Mouse (Mus musculus): ENCODE measurements around the gene Ctsw. TPM values are rescaled to one million over a fixed set of nuclear protein-coding genes. Genes with fewer than 3 reads are reported as not detected.
"Not testable (repeated sequence)": the region's sequence is repeated elsewhere in the genome, so short reads cannot be mapped to it uniquely, and the experiment has no call there.

Ctsw gene
- polyA plus RNA-seq, 1 experiment from 2014 or later = 0.82 TPM

DNA sequence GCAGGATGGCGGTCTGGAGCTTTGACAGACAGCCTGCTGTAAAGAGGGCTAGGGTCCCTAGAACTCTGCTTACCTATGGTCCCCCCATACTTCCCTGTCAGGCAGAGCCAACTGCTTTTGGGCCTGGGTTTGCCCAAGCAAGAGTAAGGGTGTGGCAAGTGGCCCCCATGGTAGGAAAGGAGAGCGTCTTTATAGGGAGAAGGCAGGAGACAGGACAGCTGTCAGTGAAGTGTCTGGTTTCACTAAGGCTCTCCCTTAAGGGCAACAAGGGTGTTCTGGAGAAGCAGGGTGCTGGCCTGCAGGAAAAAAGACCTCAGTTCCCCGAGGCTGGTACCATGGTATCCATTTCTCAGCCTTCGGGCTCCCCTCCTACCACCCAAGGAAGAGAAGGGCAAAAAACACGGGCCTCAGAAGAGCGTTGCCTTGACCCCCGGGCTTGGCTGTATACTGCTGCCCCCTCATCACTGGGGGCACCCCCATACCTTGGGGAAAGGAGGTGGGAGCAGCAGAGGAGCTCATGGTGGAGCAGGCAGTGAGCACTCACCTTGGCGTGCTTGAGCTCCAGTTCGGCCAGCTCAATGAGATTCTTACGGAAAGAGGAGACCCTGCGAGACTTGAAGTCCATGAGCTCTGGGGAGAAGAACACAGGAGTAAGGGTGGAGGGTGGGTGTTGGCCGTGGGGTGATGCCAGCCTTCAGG, 27.2 kb upstream of the Ctsw start:
- H3K9ac ChIP-seq = no peak overlapping the region
- H3K9me3 ChIP-seq = no peaks in the 10 kb centered on the region
- H3K27ac ChIP-seq = no peak overlapping the region; the same call in 1 of the 2 replicates
- H3K4me3 ChIP-seq = no peak overlapping the region
- H3K36me3 ChIP-seq = peaks cover 49% of the 10 kb centered on the region
- peaks cover 10% of the 10 kb centered on the region for H3K4me1 ChIP-seq
- WGBS = 79% methylated on average over 12 of the region's 12 CpGs
- ATAC-seq (ENCODE audit: insufficient number of reproducible peaks, low FRiP score, low TSS enrichment, low read depth) = no peak
- H3K27me3 ChIP-seq = no peaks in the 10 kb centered on the region
- H3K4me2 ChIP-seq = no peak overlapping the region

DNA sequence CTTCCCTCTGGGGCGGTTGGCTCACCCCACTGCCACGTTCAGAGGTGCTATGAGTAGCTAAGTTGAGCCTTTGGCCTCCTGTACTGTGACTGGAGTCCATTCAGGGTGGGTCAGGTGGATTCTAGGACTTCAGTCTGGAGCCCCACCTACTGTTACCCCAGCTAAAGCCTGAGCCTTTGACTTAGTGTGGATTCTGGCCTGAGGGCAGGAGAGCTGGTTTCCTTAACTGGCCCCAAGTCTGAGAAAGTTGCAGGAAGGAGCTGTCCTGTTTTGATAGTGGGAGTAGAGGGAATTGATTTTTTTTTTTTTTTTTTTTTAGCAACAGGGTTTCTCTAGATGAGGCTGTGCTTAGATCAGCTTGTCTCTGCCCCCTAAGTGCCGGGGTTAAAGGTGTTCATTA, 26.0 kb upstream of the Ctsw start:
- H3K27ac ChIP-seq = no peak overlapping the region
- H3K9ac ChIP-seq = no peak overlapping the region
- ATAC-seq (ENCODE audit: insufficient number of reproducible peaks, low FRiP score, low TSS enrichment, low read depth) = no peak
- no peaks in the 10 kb centered on the region for H3K9me3 ChIP-seq
- H3K4me2 ChIP-seq = no peak overlapping the region
- H3K27me3 ChIP-seq = no peaks in the 10 kb centered on the region
- peaks cover 17% of the 10 kb centered on the region for H3K4me1 ChIP-seq
- H3K36me3 ChIP-seq = peaks cover 49% of the 10 kb centered on the region
- no peak overlapping the region for H3K4me3 ChIP-seq
- 79% methylated on average over 3 of the region's 3 CpGs for WGBS

DNA sequence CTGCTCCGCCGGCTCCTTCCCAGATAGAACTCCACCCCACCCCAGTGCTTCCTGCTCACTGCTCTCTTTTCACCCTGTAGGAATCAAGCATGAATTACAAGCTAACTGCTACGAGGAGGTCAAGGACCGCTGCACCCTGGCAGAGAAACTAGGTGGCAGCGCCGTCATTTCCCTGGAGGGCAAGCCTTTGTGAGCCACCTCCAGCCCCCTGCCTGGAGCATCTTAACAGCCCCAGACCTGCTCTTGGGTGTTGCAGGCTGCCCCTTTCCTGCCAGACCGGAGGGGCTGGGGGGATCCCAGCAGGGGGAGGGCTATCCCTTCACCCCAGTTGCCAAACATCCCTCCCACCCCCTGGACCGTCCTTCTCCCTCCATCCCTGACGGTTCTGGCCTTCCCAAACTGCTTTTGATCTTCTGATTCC, 25.0 kb upstream of the Ctsw start:
- 68% methylated on average over 9 of the region's 9 CpGs for WGBS
- H3K4me2 ChIP-seq = not testable (repeated sequence)

DNA sequence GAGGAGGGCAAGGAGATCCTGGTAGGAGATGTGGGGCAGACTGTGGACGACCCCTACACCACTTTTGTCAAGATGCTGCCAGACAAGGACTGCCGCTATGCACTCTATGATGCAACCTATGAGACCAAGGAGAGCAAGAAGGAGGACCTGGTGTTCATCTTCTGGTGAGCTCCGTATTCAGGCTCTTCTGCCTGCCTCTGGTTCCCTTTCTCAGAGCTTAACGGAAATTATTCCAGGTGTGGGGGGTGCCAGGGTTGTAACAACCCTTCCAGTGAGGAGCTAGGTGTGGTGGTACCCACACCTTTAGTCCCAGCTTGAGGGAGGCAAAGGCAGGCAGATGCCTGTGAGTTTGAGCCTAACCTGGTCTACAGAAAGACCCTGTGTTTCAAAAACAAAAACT, 24.3 kb upstream of the Ctsw start:
- Histone ChIP-seq H3K4me2 (no peak overlapping the region), H3K27me3 (no peaks in the 10 kb centered on the region), H3K27ac (no peak overlapping the region), H3K36me3 (peaks cover 48% of the 10 kb centered on the region), H3K4me1 (peaks cover 24% of the 10 kb centered on the region), H3K9me3 (no peaks in the 10 kb centered on the region), H3K9ac (no peak overlapping the region), H3K4me3 (no peak overlapping the region)
- ATAC-seq (ENCODE audit: insufficient number of reproducible peaks, low FRiP score, low TSS enrichment, low read depth) = no peak
- 82% methylated on average over 4 of the region's 4 CpGs for WGBS

More for the DNA sequence above, 25.0 kb upstream of the Ctsw start:
- not testable (repeated sequence) for H3K27ac ChIP-seq; H3K27me3 ChIP-seq; H3K4me3 ChIP-seq; ATAC-seq (ENCODE audit: insufficient number of reproducible peaks, low FRiP score, low TSS enrichment, low read depth); H3K9ac ChIP-seq; H3K9me3 ChIP-seq
- H3K4me1 ChIP-seq = peaks cover 24% of the 10 kb centered on the region
- peaks cover 49% of the 10 kb centered on the region for H3K36me3 ChIP-seq

DNA sequence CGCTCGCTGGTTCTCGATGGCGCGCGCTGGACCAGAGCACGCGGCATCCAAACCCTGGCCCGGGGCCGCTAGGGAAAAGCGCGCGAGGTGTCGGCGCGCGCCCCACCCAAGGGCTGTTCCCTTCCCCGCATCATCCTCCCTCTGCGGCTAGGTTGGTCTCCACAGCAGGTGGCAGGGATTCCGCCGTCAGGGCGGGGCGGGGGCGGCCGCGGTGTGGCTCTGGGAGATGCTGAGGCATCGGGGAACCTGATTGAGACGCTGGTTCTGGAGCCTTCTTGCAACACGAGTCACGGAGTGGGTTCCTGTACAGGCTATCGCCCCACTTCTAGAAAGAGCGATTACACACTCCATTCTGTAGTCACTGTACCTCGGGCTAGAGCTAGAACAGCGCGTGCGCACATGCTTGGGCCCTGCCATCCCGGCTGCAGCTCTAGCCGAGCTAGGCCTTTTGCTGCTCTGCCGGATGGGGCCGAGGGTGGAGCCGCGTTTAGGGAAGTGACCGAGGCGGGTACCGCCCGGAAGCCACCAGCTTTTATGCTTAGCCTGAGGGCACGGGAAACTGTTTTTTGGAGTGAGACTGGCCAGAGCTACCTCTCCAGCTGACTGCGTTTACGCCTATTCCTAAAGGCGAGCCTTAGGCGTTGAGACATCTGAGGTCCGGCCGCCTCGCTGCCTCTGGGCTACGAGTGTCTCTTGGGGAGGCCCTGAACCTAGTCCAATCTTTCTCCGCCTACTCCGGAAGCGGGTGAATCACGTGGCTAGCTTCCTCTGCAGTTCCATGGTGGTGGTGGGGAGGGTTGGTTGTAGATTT, 22.8 kb upstream of the Ctsw start:
- peak overlapping the region; percentile 63 for H3K4me2 ChIP-seq
- H3K36me3 ChIP-seq = peaks cover 35% of the 10 kb centered on the region
- H3K27me3 ChIP-seq = no peaks in the 10 kb centered on the region
- WGBS = under 1% methylated on average over 59 of the region's 59 CpGs
- H3K9ac ChIP-seq = peak overlapping the region; percentile 87
- no peaks in the 10 kb centered on the region for H3K9me3 ChIP-seq
- ATAC-seq (ENCODE audit: insufficient number of reproducible peaks, low FRiP score, low TSS enrichment, low read depth) = 0 out of 2 replicates have a peak, but pooled peaks have one; percentile 13
- peak overlapping the region; percentile 99 for H3K4me3 ChIP-seq
- peaks cover 39% of the 10 kb centered on the region for H3K4me1 ChIP-seq
- peak overlapping the region; percentile 99 for H3K27ac ChIP-seq

DNA sequence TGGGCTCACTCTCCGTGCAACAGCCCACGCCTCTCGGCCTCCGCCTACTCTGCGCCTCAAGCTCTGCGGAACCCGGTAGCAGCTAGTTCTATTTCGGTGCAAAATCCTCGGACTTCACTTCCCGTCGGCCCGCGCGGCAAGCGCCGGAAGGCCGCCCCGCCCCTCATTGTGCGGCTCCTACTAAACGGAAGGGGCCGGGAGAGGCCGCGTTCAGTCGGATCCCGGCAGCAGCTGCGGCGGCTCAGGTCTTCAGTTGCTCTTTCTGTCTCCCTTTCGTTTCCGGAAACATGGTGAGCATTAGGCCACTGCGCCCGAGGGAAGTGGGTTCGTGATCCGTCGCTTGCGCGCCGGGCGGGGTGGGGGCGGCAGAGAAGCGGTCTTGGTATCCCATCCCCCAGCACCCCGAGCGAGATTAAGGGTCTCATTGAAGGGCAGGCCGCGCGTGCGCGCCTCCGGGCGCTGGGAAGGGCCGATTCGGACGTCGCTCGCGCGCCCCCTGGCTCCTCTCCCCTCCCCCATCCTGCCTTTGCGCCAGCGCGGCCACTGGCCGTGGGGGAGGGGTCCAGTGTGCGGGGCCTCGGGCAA, 22.1 kb upstream of the Ctsw start, which contains the start of gene Cfl1:
Cfl1 (plus strand) TSS at position 143 of the 585 bp plus-strand sequence.
- under 1% methylated on average over 62 of the region's 62 CpGs for WGBS
- Histone ChIP-seq H3K9me3 (no peaks in the 10 kb centered on the region), H3K4me3 (peak within 1 kb of the TSS; percentile 99), H3K27me3 (no peaks in the 10 kb centered on the region), H3K9ac (peak within 1 kb of the TSS; percentile 87), H3K27ac (peak within 1 kb of the TSS; percentile 99), H3K36me3 (peaks cover 35% of the 10 kb centered on the region), H3K4me1 (peaks cover 44% of the 10 kb centered on the region), H3K4me2 (peak within 1 kb of the TSS; percentile 70)
- ATAC-seq (ENCODE audit: insufficient number of reproducible peaks, low FRiP score, low TSS enrichment, low read depth) = peak; percentile 75

DNA sequence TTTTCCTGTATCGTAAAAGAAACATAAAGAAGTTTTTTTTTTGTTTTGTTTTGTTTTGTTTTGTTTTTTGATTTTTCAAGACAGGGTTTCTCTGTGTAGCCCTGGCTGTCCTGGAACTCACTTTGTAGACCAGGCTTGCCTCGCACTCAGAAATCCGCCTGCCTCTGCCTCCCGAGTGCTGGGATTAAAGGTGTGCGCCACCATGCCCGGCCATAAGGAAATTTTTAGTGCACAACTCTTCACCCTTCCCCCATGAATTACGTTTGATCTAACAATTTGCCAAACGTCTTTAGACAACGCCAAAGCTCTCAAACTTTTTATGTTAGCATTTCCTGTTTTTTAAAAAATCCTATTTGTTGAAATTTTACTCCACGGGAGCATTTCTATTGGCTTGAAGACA, 21.4 kb upstream of the Ctsw start:
- not testable (repeated sequence) for ATAC-seq (ENCODE audit: insufficient number of reproducible peaks, low FRiP score, low TSS enrichment, low read depth); H3K9me3 ChIP-seq; H3K27me3 ChIP-seq; H3K9ac ChIP-seq
- H3K4me3 ChIP-seq = peak overlapping the region; percentile 99
- peaks cover 38% of the 10 kb centered on the region for H3K36me3 ChIP-seq
- WGBS = 38% methylated on average over 10 of the region's 10 CpGs
- peaks cover 44% of the 10 kb centered on the region for H3K4me1 ChIP-seq
- H3K27ac ChIP-seq = peak overlapping the region; percentile 99
- H3K4me2 ChIP-seq = peak overlapping the region; percentile 70

DNA sequence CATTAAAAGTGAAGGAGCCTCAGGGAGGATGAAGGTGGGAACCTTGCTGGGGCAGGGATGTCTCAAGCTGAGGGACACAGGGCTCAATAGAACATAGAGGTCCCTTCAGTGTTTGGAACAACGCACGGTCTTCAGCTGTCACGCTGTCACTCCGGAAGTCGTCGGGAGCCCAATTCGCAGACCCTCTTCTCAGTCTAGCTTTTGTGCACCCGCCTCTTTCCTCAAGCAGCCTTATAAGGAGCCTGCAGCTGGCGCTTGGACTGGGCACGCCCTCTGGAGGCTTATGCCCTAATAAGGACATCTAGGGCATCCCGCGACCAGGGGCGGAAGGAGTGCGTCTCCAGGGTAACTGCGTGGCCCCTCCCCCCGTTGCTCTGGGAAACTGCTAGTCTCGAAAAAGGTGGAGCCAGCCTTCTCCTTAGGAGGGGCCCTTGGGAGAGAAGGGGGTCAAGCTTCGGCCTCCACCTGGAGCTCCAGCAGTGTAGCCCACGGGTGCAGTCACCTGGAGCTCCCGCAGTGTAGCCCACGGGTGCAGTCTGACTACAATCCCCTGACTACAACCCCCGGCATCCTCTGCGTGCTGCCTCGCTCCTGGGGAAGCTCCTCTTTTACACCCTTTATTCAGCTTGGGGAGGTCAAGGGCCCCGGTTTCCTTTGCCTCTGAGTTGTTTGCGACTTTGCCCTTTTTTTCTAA, 20.7 kb upstream of the Ctsw start:
- Histone ChIP-seq H3K27ac (peak overlapping the region; percentile 97), H3K36me3 (peaks cover 38% of the 10 kb centered on the region), H3K9ac (peak overlapping the region; percentile 21; the same call in 1 of the 2 replicates), H3K9me3 (no peaks in the 10 kb centered on the region), H3K4me1 (peaks cover 44% of the 10 kb centered on the region), H3K4me2 (peak overlapping the region; percentile 70), H3K4me3 (peak overlapping the region; percentile 50), H3K27me3 (no peaks in the 10 kb centered on the region)
- under 1% methylated on average over 26 of the region's 26 CpGs for WGBS
- ATAC-seq (ENCODE audit: insufficient number of reproducible peaks, low FRiP score, low TSS enrichment, low read depth) = peak; percentile 84

DNA sequence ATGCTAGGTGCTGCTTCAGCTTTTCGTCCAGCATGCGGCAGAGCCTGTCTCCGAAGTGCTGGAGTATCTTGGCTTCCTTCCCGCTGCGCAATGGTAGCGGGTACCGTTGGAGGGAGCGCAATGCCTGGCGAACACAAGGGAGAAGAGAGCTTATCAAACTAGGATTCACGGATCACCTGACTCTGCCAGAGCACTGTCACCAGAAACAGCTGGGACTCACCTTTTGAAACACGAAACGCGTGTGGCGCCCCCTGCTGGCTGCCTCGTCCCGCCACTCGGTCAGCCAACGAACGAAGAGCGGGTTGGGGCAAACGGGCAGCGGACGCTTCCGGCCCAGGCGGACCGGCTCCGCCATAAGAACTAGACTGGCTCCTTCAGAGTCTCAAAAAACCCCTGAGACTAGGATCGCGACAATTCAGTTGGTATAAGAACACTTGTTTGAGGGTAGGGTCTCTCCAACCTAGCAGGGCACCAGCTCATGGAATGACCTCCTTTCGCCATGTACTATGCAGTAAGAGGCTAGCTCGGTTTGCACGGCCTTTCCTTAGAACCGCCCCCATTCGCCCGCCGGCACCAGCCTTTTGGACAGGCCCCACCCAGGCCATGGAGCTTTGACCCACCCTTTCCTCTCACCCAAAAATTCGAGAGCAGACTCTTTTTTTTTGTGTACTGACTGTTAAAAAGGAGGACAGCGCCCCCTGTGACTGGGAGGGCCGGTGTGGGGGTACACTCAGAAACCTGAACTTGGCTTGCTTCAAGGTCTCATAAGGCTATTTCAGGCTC, 19.7 kb upstream of the Ctsw start, which contains the start of gene Mus81:
Mus81 (minus strand) TSS at position 635 of the 783 bp plus-strand sequence.
- Histone ChIP-seq H3K27ac (peak within 1 kb of the TSS; percentile 97), H3K9me3 (no peaks in the 10 kb centered on the region), H3K9ac (peak within 1 kb of the TSS; percentile 41), H3K36me3 (peaks cover 39% of the 10 kb centered on the region), H3K4me3 (peak within 1 kb of the TSS; percentile 50), H3K4me2 (peak within 1 kb of the TSS; percentile 70), H3K4me1 (peaks cover 44% of the 10 kb centered on the region), H3K27me3 (no peaks in the 10 kb centered on the region)
- 0% methylated on average over 39 of the region's 39 CpGs for WGBS
- peak; percentile 78 for ATAC-seq (ENCODE audit: insufficient number of reproducible peaks, low FRiP score, low TSS enrichment, low read depth)

DNA sequence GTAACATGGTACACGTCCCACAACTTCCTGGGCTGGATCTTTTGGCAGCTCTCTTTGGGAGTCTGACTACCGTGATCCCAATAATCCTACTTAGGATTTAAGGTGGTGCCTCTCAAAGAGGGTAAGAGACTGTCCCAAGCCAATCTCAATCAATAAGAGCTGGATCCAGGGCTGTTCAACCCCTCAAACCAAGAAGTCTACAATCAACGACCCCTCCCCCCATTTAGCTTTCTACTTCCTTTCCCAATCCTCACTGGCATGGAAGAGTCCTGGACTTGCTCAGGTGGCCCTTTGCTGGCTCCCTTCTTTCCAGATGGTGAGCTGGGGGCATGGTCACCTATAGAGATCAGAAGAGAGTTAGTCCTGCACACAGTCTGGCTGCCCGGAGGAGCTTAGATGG, 18.5 kb upstream of the Ctsw start:
- peak overlapping the region; percentile 50; the same call in 1 of the 2 replicates for H3K4me3 ChIP-seq
- peaks cover 38% of the 10 kb centered on the region for H3K4me1 ChIP-seq
- no peaks in the 10 kb centered on the region for H3K27me3 ChIP-seq
- H3K9me3 ChIP-seq = no peaks in the 10 kb centered on the region
- peaks cover 46% of the 10 kb centered on the region for H3K36me3 ChIP-seq
- ATAC-seq (ENCODE audit: insufficient number of reproducible peaks, low FRiP score, low TSS enrichment, low read depth) = no peak
- H3K27ac ChIP-seq = peak overlapping the region; percentile 97; the same call in 1 of the 2 replicates
- peak overlapping the region; percentile 17; the same call in 1 of the 2 replicates for H3K9ac ChIP-seq
- WGBS = 78% methylated on average over 4 of the region's 4 CpGs
- peak overlapping the region; percentile 70; the same call in 1 of the 2 replicates for H3K4me2 ChIP-seq

DNA sequence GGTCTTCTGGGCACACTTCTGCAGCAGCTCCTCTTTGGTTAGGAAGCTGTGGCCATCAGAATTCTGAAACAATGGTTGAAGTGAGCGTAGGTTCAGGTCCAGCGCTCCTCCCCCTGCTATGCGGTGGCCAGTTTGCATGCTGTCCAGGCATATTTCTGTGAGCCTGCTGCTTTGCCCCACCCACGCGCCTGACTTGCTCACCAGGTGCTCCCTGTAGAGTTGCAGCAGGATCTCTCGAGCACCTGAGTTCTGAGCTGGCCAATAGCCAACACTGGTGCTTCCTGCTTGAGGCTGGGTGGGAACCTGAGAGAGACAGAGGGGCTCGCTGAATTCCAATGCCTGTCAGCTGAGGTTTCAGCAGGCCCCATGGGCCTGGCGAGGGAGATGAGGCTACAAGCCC, 18.0 kb upstream of the Ctsw start:
- no peak overlapping the region for H3K27ac ChIP-seq
- H3K4me3 ChIP-seq = no peak overlapping the region
- H3K9ac ChIP-seq = no peak overlapping the region
- H3K27me3 ChIP-seq = no peaks in the 10 kb centered on the region
- peaks cover 51% of the 10 kb centered on the region for H3K36me3 ChIP-seq
- H3K4me1 ChIP-seq = peaks cover 34% of the 10 kb centered on the region
- H3K4me2 ChIP-seq = no peak overlapping the region
- H3K9me3 ChIP-seq = no peaks in the 10 kb centered on the region
- ATAC-seq (ENCODE audit: insufficient number of reproducible peaks, low FRiP score, low TSS enrichment, low read depth) = no peak
- 73% methylated on average over 8 of the region's 8 CpGs for WGBS
